Mouse (Mus musculus): ENCODE measurements around the gene Kxd1.

The Kxd1 gene

DNA sequence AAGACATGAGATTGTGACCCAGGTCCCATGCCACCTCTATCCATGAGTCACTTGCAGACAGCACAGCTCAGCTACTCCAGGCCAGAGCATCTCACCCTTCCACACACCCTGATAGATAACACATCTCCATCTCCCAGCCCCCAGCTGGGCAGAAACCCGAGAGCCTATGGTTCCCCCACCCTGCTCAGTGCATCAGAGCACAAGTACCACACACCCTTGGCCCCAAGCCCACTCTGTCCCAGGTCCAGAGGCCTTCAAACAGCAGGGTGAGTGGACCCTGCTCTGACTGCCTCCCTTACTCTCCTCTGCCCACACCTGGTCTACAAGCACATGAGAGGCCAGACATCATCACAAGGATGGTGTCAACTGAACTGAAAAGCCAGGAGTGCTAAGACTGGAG, 59.8 kb downstream of the Kxd1 start:
- DNase-seq (ENCODE audit: low spot score): no peak

DNA sequence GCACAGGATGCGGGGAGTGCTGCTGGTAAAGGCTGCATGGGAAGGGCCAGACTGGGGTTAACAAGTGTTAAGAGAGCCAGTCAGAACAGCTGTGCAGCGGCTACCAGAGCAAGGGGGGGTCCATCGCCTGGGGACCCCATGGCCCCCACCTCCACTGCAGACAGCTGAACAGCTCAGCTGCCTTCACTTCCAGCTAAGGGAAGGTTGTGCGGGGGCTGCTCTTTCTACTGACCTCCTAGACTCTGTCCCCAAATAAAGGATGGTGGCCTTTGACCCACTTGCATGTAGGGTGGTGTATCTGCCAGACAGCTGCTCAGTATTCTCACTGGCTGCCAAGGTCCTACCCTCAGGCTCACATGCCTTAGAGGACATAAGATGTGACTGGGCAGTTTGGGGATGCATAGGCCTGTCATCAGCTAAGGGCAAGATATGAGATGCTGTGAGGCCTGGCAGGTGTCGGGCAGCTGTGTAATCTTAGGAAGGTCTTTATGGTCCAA, 60.5 kb downstream of the Kxd1 start:
- no peak for DNase-seq (ENCODE audit: low spot score)

DNA sequence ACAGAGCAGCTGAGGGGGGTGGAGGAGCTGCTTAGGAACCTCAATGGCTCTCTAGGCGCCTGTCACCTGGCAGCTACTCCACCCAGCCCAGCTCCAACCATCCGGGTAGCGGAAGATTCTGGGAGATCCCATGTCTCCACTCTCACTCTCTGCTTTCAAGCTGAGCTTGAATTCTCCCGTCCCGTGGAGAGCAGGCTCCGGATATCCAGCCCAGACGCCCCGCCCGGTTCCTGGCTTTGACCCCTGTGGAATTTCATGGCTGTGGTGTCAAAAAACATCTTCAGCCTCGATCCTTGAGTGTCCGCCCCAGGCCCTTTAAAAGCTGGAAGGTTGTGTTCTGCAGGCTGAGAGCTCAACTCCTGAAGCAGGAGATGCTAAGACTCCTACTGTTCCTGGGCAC, 61.0 kb downstream of the Kxd1 start:
- DNase-seq (ENCODE audit: low spot score): no peak

DNA sequence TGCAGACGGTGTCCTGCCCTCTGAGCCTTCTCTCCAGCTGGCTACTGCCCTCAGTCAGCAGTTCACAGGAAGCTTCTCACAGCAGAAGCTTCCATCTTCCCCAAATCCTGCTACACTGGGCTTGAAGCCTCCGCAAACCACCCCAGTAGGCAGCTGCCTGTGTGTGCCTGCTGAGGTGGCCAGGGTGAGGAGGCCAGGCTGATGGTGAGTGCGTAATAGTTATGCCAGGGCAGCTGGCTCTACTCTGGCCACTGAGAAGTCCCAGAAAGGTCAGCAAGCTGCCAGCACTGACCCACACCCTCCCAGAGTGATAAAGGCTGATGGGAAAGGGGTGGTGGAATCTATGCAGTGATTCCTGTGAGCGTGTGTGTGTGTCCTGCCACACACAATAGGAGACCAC, 61.5 kb downstream of the Kxd1 start:
- no peak for DNase-seq (ENCODE audit: low spot score)

DNA sequence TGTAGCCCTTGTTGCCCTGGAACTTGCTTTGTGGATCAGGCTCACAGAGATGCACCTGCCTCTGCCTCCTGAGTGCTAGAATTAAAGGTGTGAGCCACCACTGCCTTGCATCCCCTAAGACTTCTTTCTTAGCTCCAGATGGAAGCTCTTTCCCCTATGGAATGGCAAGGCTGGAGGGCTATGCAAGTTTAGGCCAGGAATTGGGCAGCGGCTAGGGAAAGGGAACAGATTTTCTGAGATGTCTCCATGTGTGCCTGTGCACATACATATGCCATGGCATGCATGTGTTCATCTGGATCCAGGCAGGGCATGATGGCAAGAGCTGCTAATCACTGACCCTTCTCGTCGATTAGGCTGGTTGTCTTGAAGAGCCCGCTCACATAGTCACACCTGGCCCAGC, 62.1 kb downstream of the Kxd1 start:
- DNase-seq (ENCODE audit: low spot score): no peak

DNA sequence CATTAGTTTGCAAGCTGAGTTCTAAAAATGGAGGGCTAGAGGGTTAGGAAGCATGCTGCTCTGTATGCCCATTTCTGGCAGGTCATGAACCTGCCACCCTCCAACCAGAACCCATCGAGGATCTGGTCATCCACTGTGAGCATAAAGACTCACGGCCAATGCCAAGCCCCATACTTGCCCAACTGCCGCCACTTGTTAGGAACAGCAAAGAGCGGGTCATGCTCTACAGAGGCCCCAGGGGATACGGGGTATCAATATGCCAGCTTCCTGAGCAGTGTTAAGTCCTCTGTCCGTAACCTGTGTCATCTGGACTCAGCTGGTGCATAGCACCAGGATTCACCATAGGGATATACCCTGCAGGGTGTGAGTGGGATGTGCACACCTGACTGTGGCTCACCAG, 63.6 kb downstream of the Kxd1 start:
- DNase-seq (ENCODE audit: low spot score): no peak

DNA sequence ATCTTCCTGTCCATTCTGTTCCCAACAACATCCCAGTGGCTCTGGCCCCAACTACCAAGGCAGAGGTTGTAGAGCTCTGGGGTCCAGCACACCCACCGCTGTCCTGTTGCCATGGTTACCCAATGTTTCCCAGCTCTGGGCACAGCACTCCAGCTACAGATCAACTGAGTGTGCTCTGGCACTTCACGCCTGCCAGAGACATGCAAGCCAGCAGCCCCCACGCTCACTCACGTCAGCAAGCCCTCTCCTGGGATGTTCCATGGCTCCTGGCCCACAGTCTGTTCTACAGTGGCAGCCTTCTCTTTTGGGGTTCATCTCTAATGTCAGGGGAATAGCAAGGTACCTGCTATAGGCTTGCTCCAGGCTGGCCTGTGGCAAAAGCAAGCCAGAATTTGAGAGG, 64.5 kb downstream of the Kxd1 start:
- DNase-seq (ENCODE audit: low spot score): no peak

DNA sequence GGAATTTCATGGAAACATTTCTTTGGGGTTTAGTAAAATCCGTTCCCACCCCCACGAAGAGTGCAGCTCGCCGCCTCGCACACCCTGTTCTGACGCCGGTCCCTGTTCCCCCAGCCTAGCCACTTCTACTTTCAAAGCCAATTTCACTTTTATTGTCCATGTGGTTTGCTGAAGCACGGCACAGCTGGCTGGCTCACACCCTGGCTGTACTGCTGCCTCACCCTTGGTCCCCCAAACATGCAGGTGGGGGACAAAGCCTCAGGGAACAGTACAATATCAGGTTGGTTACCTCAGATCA, 65.3 kb downstream of the Kxd1 start:
- DNase-seq (ENCODE audit: low spot score): no peak

DNA sequence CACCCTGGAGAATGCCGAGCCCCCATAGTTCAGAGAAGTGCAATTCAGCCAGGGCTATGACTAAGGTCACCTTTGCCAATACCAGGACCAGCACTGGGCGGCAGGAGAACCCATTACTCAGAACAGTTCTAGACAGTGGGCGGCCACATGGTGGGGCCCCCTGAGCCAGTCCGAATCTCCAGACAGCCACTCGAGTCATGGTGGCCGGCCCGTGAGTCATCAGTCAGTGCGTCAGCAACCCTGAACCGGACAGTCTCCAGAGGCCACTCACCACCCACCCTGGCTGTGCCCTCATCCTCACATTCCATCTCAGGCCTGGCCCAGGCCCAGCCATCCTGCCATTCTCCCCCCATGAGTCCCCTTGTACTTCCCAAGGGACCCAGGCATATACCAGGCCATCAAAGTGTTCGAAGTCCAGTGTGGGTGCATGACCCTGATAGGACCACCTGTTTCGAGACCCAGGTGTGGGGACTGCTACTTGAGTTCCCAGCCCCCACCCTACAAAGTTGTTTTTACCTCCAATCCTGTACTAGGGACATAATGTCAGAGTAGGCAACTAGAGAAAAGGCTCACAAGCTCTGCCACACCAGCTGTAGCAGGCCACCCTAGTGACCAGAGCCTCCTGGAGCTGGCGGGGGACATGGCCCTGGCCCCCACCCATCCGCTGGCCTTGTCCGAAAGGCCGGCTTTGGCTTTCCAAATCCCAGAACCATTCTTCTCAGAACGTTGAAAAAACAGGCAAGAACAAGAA, 65.8 kb downstream of the Kxd1 start:
- DNase-seq (ENCODE audit: low spot score): no peak

DNA sequence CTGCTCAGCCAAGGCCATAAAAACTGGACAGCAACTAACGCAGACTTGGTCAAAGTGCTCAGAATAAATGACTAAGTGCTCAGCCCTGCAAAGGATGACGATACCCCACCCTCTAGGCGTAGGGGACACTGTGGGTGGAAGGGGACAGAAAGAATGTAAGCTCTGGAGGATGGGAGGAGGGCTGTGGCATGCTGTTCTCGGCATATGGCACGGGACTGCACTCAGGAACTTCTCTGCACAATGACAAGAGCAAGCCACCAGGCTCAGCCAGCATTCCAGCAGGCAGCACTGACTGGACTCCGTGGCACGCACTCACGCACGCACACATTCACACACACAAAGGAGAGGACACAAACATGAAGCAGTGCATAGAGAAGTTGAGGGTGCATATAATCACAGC, 67.2 kb downstream of the Kxd1 start:
- no peak for DNase-seq (ENCODE audit: low spot score)

DNA sequence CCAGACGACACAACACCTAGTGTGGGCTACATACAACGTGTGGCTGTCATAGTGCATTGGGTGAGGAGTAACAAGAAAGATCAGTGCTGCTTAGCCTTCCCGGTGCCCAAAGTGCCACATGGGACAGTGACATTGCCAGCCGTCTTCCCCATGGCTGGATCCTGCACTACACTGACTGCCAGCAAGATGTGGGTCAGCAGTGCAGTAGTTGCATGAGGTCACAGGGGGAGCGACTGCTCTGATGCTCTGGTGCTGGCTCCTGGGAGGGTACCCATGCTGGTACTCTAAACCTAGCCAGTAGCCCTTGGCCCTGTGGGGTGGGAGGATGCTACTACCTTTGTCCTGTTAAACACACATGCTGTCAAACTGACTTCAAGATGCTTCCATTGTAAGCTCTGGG, 67.6 kb downstream of the Kxd1 start:
- no peak for DNase-seq (ENCODE audit: low spot score)

DNA sequence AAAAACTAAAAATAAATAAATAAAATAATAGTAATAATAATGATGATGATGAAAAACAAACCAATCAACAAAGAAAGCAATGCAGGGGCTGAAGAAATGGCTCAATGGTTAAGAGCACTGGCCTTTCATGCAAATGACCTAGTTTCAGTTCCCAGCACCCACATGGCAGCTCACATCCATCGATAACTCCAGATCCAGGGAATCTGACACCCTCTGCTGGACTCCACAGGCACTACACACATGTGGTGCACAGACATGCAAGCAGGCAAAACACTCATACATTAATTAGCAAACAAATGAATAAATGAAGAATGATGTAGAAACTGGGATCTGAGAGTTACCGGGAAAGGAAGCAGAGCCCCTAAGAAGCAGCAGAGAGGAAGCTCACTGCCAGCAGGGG, 68.1 kb downstream of the Kxd1 start:
- DNase-seq (ENCODE audit: low spot score): no peak

DNA sequence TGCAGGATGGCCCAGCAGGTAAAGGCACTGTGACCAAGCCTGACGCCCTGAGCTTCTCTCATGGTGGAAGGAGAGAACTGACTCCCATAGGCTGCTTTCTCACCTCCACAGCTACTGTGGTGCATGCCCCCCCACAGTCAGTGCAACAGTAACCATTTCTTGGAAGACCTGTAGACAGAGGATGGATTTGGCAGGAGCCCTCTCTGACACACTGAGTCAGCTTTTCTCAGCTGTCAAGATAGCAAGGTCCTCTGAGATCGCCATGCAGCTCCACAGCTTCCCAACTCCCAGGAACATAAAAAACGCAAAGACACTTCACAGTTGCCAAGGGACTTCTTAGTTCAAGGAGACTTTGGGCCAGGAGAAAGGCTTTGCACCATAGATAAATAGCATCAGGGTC, 69.3 kb downstream of the Kxd1 start:
- DNase-seq (ENCODE audit: low spot score): peak; percentile 58

Measured in testis, postnatal 14 days (tissue).